Mouse (Mus musculus) testis, postnatal 10 days (tissue): ENCODE results near the gene Olfr1428.
"Not testable (repeated sequence)": the region's sequence is repeated elsewhere in the genome, so short reads cannot be mapped to it uniquely, and the experiment has no call there.

Experiments used
- DNase-seq: peaks from one replicate; pipeline ENCODE4 v3.0.0; 2021; ENCODE audit warnings: low spot score

Olfr1428 gene

DNA sequence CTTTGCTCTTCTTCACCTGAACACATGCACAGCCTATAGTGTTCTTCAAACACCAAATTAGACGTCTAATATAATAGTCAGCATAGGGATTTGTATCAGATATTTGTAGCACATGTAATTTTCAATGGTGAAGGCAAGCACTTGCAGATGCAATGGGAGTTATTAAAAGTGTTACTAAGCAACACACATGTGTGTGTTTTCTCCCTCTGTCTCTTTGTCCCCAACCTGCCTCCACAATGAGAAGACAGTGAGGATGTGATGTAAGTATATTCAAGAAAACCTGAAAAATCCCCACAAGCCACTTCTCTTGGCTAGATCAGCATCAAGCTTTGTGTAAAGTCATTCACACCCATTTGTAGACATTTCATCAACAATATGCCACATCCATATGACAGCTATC, at the start of gene Olfr1428:
TSS of gene Olfr1428 (minus strand) at position 101 of the 400 bp plus-strand sequence.
- no peak for DNase-seq

DNA sequence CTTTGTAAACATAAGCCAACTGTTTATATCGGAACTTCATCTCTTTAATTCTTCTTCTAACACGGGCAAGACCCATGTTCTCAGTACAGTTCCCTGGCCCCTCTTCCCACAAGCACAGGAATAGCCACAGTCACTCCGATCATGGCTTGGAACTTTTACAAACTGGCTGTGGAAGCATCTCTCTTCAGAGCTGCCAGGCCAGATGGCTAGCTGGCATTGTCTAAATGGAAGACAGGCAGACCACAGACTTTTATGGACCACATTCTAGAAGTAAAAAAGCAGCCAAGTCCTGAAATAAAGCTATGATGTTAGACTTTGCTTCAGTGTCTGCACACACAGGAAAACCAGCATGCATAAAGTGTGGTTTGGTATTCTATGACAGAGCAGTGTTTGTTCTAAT, 29.8 kb upstream of the Olfr1428 start:
- DNase-seq: no peak

DNA sequence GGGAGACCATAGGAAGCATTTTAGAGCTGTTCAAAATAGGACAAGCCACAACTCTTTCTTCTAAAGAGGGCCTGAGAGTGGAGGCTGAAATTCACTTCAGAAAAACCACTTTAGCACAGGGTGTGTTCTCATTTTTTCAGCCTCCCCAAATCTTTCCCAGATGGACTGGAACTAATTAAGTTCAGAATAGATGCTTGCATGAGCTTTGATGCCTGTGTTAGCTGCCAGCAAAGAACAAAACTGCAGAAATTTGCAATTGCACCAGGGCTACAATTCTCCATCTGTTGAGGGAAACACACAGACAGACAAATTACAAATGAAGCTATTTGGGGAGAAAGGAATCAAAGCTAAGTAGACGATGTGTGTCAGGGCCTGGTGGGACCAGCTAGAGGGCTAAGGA, 27.7 kb upstream of the Olfr1428 start:
- no peak for DNase-seq

GRCm38 (mm10) chr19:12134289-12134688, 18.6 kb upstream of the Olfr1428 start:
- DNase-seq: no peak

DNA sequence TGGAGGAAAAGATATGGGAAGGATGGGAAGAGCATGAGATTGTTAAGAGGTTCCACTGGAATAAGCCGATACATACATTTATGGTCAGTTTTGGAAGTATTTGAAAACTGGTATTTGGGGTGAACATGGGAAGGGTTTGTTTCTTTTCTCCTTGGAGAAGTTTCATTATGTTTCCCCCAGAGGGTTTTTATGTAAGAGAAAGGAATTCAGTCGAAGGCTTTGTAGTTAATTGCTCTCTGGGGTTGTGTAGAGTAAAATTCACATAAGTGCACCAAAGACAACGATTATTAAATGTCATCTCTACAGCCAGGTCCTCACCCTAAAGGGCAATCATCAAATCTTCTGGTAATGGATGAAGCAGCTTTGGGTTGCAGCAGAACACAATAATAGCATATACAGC, 7.4 kb upstream of the Olfr1428 start, which contains the start of gene Olfr76:
TSS of gene Olfr76 (minus strand) at position 101 of the 400 bp plus-strand sequence.
- no peak for DNase-seq

DNA sequence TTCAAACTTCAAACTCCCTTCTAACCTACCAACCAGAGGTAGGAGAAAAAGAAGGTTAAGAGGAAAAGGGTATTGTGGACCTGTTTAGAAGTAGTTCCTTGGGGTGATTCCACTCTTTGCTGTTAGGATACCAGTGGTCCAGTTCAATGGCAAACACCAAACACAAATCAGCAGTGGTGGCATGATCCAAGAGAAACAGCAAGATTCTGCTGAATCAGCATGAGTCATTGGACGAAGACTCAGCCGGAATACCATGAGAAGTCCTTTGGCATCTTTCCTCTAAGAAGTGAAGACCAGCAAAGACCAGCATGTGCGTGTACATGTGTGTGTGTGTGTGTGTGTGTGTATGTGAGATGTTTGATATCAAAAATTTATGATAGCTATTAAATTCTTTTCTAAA, 767 bp upstream of the Olfr1428 start:
- DNase-seq: no peak

- no peak for DNase-seq
These were observed 1.9 kb downstream of the Olfr1428 start for GRCm38 (mm10) chr19:12113807-12114206.

- DNase-seq: no peak
These were observed 11.2 kb downstream of the Olfr1428 start for GRCm38 (mm10) chr19:12104541-12104940.

DNA sequence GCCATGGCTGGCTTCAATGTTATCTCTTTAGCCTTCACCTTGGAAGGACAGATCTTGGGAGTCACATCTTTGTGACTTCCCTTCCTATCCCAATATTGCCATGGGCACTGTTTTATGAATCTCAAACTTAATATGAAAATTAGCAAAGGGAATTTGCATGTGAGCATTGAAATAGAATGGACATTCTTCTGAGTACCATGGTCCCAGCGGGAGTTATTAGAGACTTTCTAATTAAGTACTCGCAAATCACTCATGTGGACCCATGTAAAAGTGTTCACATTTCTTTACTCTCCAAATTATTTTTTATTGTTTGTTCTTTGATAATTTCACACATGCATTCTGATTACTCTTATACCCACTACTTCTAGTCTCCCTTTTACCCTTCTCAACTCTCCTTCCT, 12.5 kb downstream of the Olfr1428 start, which contains the start of gene Olfr1427:
TSS of gene Olfr1427 (minus strand) at position 101 of the 400 bp plus-strand sequence.
- no peak for DNase-seq

DNA sequence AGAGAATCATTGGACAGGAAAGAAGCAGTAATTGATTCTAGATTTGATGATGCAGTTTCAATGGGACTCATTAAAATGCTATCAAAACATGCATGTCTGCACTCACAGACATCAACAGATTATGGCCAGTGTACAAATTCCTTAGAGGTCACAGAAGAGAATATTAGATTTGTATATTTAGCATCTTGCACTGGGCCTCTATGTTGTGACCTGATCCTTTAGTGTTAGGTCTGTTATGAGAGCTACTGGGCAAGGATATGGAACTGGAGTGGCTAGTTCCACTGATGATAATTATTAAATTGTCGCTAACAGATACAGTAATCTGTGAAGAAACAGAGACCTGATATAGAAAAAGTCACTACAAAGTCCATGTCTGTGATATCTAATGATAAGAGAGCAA, 23.8 kb downstream of the Olfr1428 start, which contains the start of gene Olfr1426:
TSS of gene Olfr1426 (minus strand) at position 101 of the 400 bp plus-strand sequence.
- no peak for DNase-seq

DNA sequence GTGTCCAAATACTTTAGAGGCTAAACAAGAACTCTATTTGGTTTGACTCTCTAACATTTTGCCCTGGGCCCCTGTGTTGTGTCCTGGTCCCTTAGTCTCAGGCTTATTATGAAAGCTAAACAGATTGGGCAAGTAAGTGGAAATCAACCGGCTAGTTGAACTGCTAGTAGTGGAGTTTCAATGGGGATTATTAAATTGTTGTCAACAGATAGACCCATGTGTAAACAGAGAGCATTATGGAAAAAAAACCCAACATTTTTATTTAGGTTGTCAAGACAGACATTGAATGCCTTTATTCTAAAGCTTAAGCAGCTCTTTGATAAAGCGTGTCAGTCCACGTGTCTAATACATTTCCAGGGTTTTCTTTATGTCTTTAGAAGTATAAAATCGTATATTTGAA, 38.1 kb downstream of the Olfr1428 start, which contains the start of gene Olfr1425:
TSS of gene Olfr1425 (minus strand) at position 101 of the 400 bp plus-strand sequence.
- not testable (repeated sequence) for DNase-seq

DNA sequence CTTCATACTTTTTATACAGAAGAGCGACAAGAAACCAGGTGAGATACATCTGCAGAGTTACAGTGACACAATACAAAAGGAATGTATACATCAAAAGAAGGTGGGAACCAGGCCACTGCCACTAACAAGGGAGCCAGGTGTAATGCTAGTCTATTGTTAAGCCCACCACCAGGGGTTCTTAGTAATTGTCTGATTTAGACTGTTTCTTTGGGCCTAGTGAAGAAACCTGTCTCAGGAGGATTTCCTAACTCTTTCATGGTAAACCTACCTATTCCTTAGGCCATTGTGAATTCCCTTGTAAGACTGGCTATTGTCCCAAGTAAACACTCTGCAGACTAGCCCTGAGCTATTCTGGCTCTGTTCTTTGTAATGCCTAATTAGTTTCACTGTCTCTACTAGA, 46.2 kb downstream of the Olfr1428 start:
- not testable (repeated sequence) for DNase-seq

GRCm38 (mm10) chr19:12067806-12068205, 47.9 kb downstream of the Olfr1428 start:
- not testable (repeated sequence) for DNase-seq

GRCm38 (mm10) chr19:12062582-12062981, 53.1 kb downstream of the Olfr1428 start, which contains the start of gene Olfr1424:
Gene Olfr1424, minus strand, starts transcription at chr19:12062682.
- DNase-seq: not testable (repeated sequence)
